Mouse (Mus musculus): Measurements from ENCODE around the gene BC048679.

DNA sequence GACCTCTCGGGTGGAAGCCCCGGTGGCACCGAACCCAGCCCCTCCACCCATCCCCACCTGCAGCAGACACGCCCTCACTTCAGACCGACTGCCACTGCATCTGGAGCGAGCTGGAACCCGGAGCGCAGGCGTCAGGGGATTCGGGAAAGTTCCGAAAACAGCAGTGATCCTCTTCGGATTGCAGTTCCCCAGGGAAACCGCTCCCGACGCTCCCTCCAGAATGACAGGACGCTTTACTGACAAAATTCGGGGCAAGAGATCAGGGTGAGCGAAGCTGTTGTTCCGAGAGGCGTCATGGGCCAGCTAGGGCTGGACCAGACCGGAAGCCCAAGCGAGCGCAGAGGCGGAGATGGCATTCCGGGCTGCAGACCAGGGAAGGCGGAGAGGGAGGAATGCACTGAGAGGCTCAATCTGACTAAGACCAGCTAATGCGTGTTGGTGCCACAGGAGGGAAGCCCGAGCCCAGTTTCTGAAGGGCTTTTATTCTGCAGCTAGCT is 42.9 kb downstream of the BC048679 start, which contains the start of gene Cpeb1:
- no peak for TF ChIP-seq CTCF (IDR thresholded peaks at IDR 0.05; ENCODE audit: low read depth, low read length)
- no peak for TF ChIP-seq POLR2A (IDR thresholded peaks at IDR 0.05; ENCODE audit: borderline replicate concordance, low read depth, low read length)
